Mouse (Mus musculus): ENCODE measurements around the gene Slc12a7.

- TF ChIP-seq CTCF (IDR thresholded peaks at IDR 0.05; ENCODE audit: low read depth) (no peak), EP300 (IDR thresholded peaks at IDR 0.05; ENCODE audit: low read depth) (no peak)
Observed at GRCm38 (mm10) chr13:73688934-73689333, 44.0 kb upstream of the Slc12a7 start.

Data from liver, postnatal 0 days (tissue).